ENCODE assay signal across 14 mouse cellular contexts in genomic region chr8:77478155-77478912, GRCm38 (mm10). TPM values are rescaled to one million over a fixed set of nuclear protein-coding genes. Genes with fewer than 3 reads are reported as not detected.
DNase-seq lines count a peak whose midpoint lies in the region; ATAC-seq and TF ChIP-seq lines count a peak whose summit lies in the region.
"Had no signal": no experiment of that assay in that cellular context is flagged by ENCODE, and none has a peak within 500 bp of the region (broad histone marks: within the 10 kb centered on the region; RNA-seq: fewer than 3 reads in every experiment).

No protein-coding gene starts in this region.

- 81% methylated on average over 12 of the region's 12 CpGs for WGBS in embryonic facial prominence, embryonic 15.5 days
- WGBS in heart, postnatal 0 days = 53% methylated on average over 12 of the region's 12 CpGs
- WGBS in macrophage (ENCODE audit: missing documents) = 74% methylated on average over 12 of the region's 12 CpGs
- 84% methylated on average over 12 of the region's 12 CpGs for WGBS in forebrain, embryonic 14.5 days
- WGBS in forebrain, embryonic 16.5 days = 84% methylated on average over 12 of the region's 12 CpGs

- no peak overlapping the region for H3K4me2 ChIP-seq in embryonic facial prominence, embryonic 15.5 days (replicated peaks)
- H3K4me2 ChIP-seq in heart, postnatal 0 days (ENCODE audit: low read depth, low read length) = no peak overlapping the region
- no peak overlapping the region for H3K4me2 ChIP-seq in forebrain, embryonic 14.5 days (ENCODE audit: low read length)
- no peak overlapping the region for H3K4me2 ChIP-seq in forebrain, embryonic 16.5 days (ENCODE audit: low read length)
- H3K4me2 ChIP-seq: limb, embryonic 12.5 days had no signal

- TF ChIP-seq CTCF in heart, postnatal 0 days (IDR thresholded peaks at IDR 0.05; ENCODE audit: low read depth) = no peak

- H3K27me3 ChIP-seq in embryonic facial prominence, embryonic 15.5 days = no peaks in the 10 kb centered on the region
- no peaks in the 10 kb centered on the region for H3K27me3 ChIP-seq in heart, postnatal 0 days (ENCODE audit: control insufficient read depth, insufficient read depth, low read length)
- H3K27me3 ChIP-seq in forebrain, embryonic 14.5 days (replicated peaks; ENCODE audit: control insufficient read depth, insufficient read depth, low read length) = no peaks in the 10 kb centered on the region
- H3K27me3 ChIP-seq in forebrain, embryonic 16.5 days (replicated peaks; ENCODE audit: control insufficient read depth, insufficient read depth, low read length) = no peaks in the 10 kb centered on the region
- H3K27me3 ChIP-seq: limb, embryonic 12.5 days had no signal

- H3K36me3 ChIP-seq in embryonic facial prominence, embryonic 15.5 days = no peaks in the 10 kb centered on the region
- H3K36me3 ChIP-seq in heart, postnatal 0 days (replicated peaks; ENCODE audit: control insufficient read depth, insufficient read depth, low read length) = no peaks in the 10 kb centered on the region
- no peaks in the 10 kb centered on the region for H3K36me3 ChIP-seq in macrophage (ENCODE audit: inconsistent target)
- H3K36me3 ChIP-seq in forebrain, embryonic 14.5 days (ENCODE audit: control insufficient read depth, insufficient read depth, low read length) = no peaks in the 10 kb centered on the region
- H3K36me3 ChIP-seq in forebrain, embryonic 16.5 days (ENCODE audit: control insufficient read depth, insufficient read depth) = no peaks in the 10 kb centered on the region
- H3K36me3 ChIP-seq: limb, embryonic 12.5 days had no signal

- H3K9ac ChIP-seq in embryonic facial prominence, embryonic 15.5 days = no peak overlapping the region
- H3K9ac ChIP-seq in heart, postnatal 0 days (replicated peaks; ENCODE audit: low read depth, low read length) = no peak overlapping the region; the same call in 1 of the 2 replicates
- H3K9ac ChIP-seq in forebrain, embryonic 14.5 days (ENCODE audit: low read length) = no peak overlapping the region
- no peak overlapping the region for H3K9ac ChIP-seq in forebrain, embryonic 16.5 days (replicated peaks; ENCODE audit: low read depth, low read length)
- H3K9ac ChIP-seq: limb, embryonic 12.5 days had no signal

- no peak for ATAC-seq in embryonic facial prominence, embryonic 15.5 days (ENCODE audit: insufficient number of reproducible peaks, low FRiP score, low TSS enrichment, low read depth)
- peak; percentile 50 for ATAC-seq in heart, postnatal 0 days (ENCODE audit: insufficient read depth, low read depth)
- no peak for ATAC-seq in forebrain, embryonic 14.5 days
- no peak for ATAC-seq in forebrain, embryonic 16.5 days

- H3K79me2 ChIP-seq in macrophage (ENCODE audit: inconsistent target) = peaks cover 95% of the 10 kb centered on the region

- TF ChIP-seq EP300 in heart, postnatal 0 days (IDR thresholded peaks at IDR 0.05; ENCODE audit: low read depth) = no peak

- H3K4me1 ChIP-seq in embryonic facial prominence, embryonic 15.5 days = peaks cover 43% of the 10 kb centered on the region
- peaks cover 71% of the 10 kb centered on the region for H3K4me1 ChIP-seq in heart, postnatal 0 days (ENCODE audit: control insufficient read depth, insufficient read depth)
- H3K4me1 ChIP-seq in forebrain, embryonic 14.5 days (ENCODE audit: control insufficient read depth, insufficient read depth, low read length) = no peaks in the 10 kb centered on the region
- H3K4me1 ChIP-seq in forebrain, embryonic 16.5 days (replicated peaks; ENCODE audit: control insufficient read depth, insufficient read depth, low read length) = no peaks in the 10 kb centered on the region

- H3K9me3 ChIP-seq in embryonic facial prominence, embryonic 15.5 days (replicated peaks) = no peaks in the 10 kb centered on the region
- no peaks in the 10 kb centered on the region for H3K9me3 ChIP-seq in heart, postnatal 0 days (replicated peaks; ENCODE audit: control insufficient read depth, low read length)
- no peaks in the 10 kb centered on the region for H3K9me3 ChIP-seq in forebrain, embryonic 14.5 days (replicated peaks; ENCODE audit: control insufficient read depth, low read length)
- H3K9me3 ChIP-seq in forebrain, embryonic 16.5 days (ENCODE audit: control insufficient read depth, low read length) = no peaks in the 10 kb centered on the region
- H3K9me3 ChIP-seq: limb, embryonic 12.5 days had no signal

- no peak overlapping the region for H3K4me3 ChIP-seq in embryonic facial prominence, embryonic 15.5 days (replicated peaks)
- H3K4me3 ChIP-seq in heart, postnatal 0 days (ENCODE audit: low read depth, low read length) = no peak overlapping the region
- H3K4me3 ChIP-seq in macrophage (ENCODE audit: inconsistent target) = no peak overlapping the region
- no peak overlapping the region for H3K4me3 ChIP-seq in forebrain, embryonic 14.5 days (ENCODE audit: low read depth, low read length)
- H3K4me3 ChIP-seq in forebrain, embryonic 16.5 days (replicated peaks; ENCODE audit: low read length) = no peak overlapping the region
- H3K4me3 ChIP-seq: erythroblast, embryonic 14.5 days; limb, embryonic 12.5 days had no signal

- DNase-seq in kidney, adult 9 months = peak; percentile 50
- no peak for DNase-seq in kidney, adult 11 months
- no peak for DNase-seq in heart, postnatal 0 days (ENCODE audit: low spot score)
- no peak for DNase-seq in layer of hippocampus, postnatal 36 days
- DNase-seq in forebrain, embryonic 14.5 days (ENCODE audit: low spot score) = no peak
- DNase-seq: cerebellum, postnatal 25 days; gastrocnemius, postnatal 36 days; layer of hippocampus, adult 9-11 months; right cerebral cortex, postnatal 14 days had no signal

- H3K27ac ChIP-seq in embryonic facial prominence, embryonic 15.5 days (replicated peaks) = peak overlapping the region; percentile 63
- H3K27ac ChIP-seq in heart, postnatal 0 days (ENCODE audit: low read depth) = peak overlapping the region; percentile 87
- H3K27ac ChIP-seq in macrophage = peak overlapping the region; percentile 4; the same call in 1 of the 2 replicates
- H3K27ac ChIP-seq in forebrain, embryonic 14.5 days (ENCODE audit: low read depth, low read length) = no peak overlapping the region
- H3K27ac ChIP-seq in forebrain, embryonic 16.5 days (ENCODE audit: low read length) = no peak overlapping the region
- H3K27ac ChIP-seq: limb, embryonic 12.5 days had no signal

RNA-seq across cellular contexts. Expression of gene Arhgap10, which starts 39.4 kb away (rescaled TPM):
- 27.7 and 30.1 TPM in 2 replicates for polyA plus RNA-seq in embryonic facial prominence, embryonic 15.5 days (2015; fragmentation: Nextera tagmentation; extraction: Ambion mirVana)
- total RNA-seq in heart, postnatal 0 days (2014; rRNA removed; ENCODE audit: low replicate concordance) = 33.3 and 37.8 TPM in 2 replicates
- 23.6 and 25.5 TPM in 2 replicates for polyA plus RNA-seq in heart, postnatal 0 days (2015; fragmentation: Nextera tagmentation; extraction: Ambion mirVana)
- 1,000 to 10,000 TPM in 1 of 26 experiments, 100 to 1,000 TPM in 25; 347 to 1,329 (median 426) TPM for total RNA-seq in macrophage (2018; cell fraction: chromatin; rRNA removed)
- total RNA-seq in macrophage (2018; cell fraction: cytosol; rRNA removed) = 100 to 1,000 TPM in 2 of 26 experiments, 10 to 100 TPM in 24; 73.8 to 104 (median 89.1) TPM
- total RNA-seq in macrophage (2018; cell fraction: nucleus; rRNA removed) = 100 to 1,000 TPM; 123 to 625 (median 180) TPM
- polyA plus RNA-seq in macrophage (2018) = 50.4 to 116 TPM (median 74.4 TPM) in 3 replicates
- total RNA-seq in layer of hippocampus, postnatal 36 days (2021) = 1 to 10 TPM; 7.8 to 8.9 TPM
- 3.6 and 4.2 TPM in 2 replicates for polyA plus RNA-seq in forebrain, embryonic 14.5 days (2014; fragmentation: Nextera tagmentation; extraction: Ambion mirVana)
- polyA plus RNA-seq in forebrain, embryonic 16.5 days (2015; fragmentation: Nextera tagmentation; extraction: Ambion mirVana) = 3.7 and 3.9 TPM in 2 replicates

Comparison
In these comparisons a context has a peak if more than half of its experiments do, and no peak if none do; other contexts are left out.
1. H3K27ac ChIP-seq: peak in embryonic facial prominence, embryonic 15.5 days (single experiment), heart, postnatal 0 days (single experiment) and macrophage (single experiment); none in forebrain, embryonic 14.5 days (single experiment) and forebrain, embryonic 16.5 days (single experiment).